Mouse (Mus musculus) MEL (cell line): ENCODE data around the gene Gm3448. TPM values are rescaled to one million over a fixed set of nuclear protein-coding genes. Genes with fewer than 3 reads are reported as not detected.
"Not testable (repeated sequence)": the region's sequence is repeated elsewhere in the genome, so short reads cannot be mapped to it uniquely, and the experiment has no call there.

Experiments
- DNase-seq: peaks from one replicate; pipeline ENCODE4 v3.0.0; 2011; ENCODE audit warnings: low read depth, low spot score
- H3K27ac ChIP-seq: 2 replicates; pipeline ENCODE4 v1.5.1; 2012; ENCODE audit warnings: low read depth, mild to moderate bottlenecking, control low read depth, low read length, moderate library complexity; ENCODE audit not compliant: control insufficient read depth
- H3K27me3 ChIP-seq, 2 experiments: fragments of 150-350 bp in 1 of 2; sonication (generic) in 1 of 2; 2 replicates each; pipeline ENCODE4 v1.6.1; 2012; ENCODE audit warnings: low read length in 2 of 2, mild to moderate bottlenecking in 2 of 2, improper control_type of control experiment in 1 of 2, moderate library complexity in 1 of 2; ENCODE audit not compliant: insufficient read depth in 2 of 2, control insufficient read depth in 1 of 2
- H3K36me3 ChIP-seq, 2 experiments: 2 replicates each; pipeline ENCODE4 v1.6.1; 2012 to 2014; ENCODE audit warnings: low read length in 2 of 2, improper control_type of control experiment in 1 of 2, inconsistent platforms in 1 of 2, mild to moderate bottlenecking in 1 of 2; ENCODE audit not compliant: insufficient read depth in 2 of 2, control insufficient read depth in 1 of 2
- H3K4me1 ChIP-seq, 2 experiments: fragments of 150-350 bp in 1 of 2; sonication (generic) in 1 of 2; 2 replicates each; pipeline ENCODE4 v1.6.1; 2012; ENCODE audit warnings: low read length in 2 of 2, improper control_type of control experiment in 1 of 2, mild to moderate bottlenecking in 1 of 2; ENCODE audit not compliant: insufficient read depth in 2 of 2, control insufficient read depth in 1 of 2
- H3K4me3 ChIP-seq, 2 experiments: fragments of 150-350 bp in 1 of 2; sonication (generic) in 1 of 2; 2 replicates each; pipeline ENCODE4 v1.5.1; 2012; ENCODE audit warnings: low read depth in 2 of 2, low read length in 2 of 2, mild to moderate bottlenecking in 2 of 2, moderate library complexity in 2 of 2, control low read depth in 1 of 2, improper control_type of control experiment in 1 of 2; ENCODE audit not compliant: control insufficient read depth in 1 of 2, insufficient read depth in 1 of 2
- H3K79me2 ChIP-seq: 2 replicates; pipeline ENCODE4 v1.6.1; 2012; ENCODE audit warnings: mild to moderate bottlenecking, low read length, moderate library complexity; ENCODE audit not compliant: control insufficient read depth, poor library complexity, insufficient read depth
- H3K9ac ChIP-seq: 2 replicates; pipeline ENCODE4 v1.6.1; 2012; ENCODE audit warnings: low read depth, mild to moderate bottlenecking, control low read depth, low read length, moderate library complexity; ENCODE audit not compliant: control insufficient read depth, poor library complexity, severe bottlenecking
- H3K9me3 ChIP-seq: fragments of 150-350 bp; sonication (generic); replicated peaks from 2 replicates; pipeline ENCODE4 v1.6.1; 2012; ENCODE audit warnings: mild to moderate bottlenecking, low read length, improper control_type of control experiment, moderate library complexity; ENCODE audit not compliant: insufficient read depth
- CHD2 ChIP-seq: IDR thresholded peaks from 2 replicates; pipeline ENCODE4 v1.6.1; 2011; ENCODE audit warnings: low read length, improper control_type of control experiment
- ETS1 ChIP-seq: IDR thresholded peaks from 2 replicates; pipeline ENCODE4 v1.6.1; 2012; ENCODE audit warnings: low read depth, mild to moderate bottlenecking, inconsistent platforms, low read length, improper control_type of control experiment, moderate library complexity
- GATA1 ChIP-seq: IDR thresholded peaks from 2 replicates; pipeline ENCODE4 v1.6.1; 2011; ENCODE audit warnings: low read depth, low read length, improper control_type of control experiment
- KAT2A ChIP-seq: conservative IDR thresholded peaks from 2 replicates; pipeline ENCODE4 v1.6.1; 2012; ENCODE audit warnings: low read depth, low read length, improper control_type of control experiment, inconsistent platforms
- MAX ChIP-seq: IDR thresholded peaks from 2 replicates; pipeline ENCODE4 v1.6.1; 2011; ENCODE audit warnings: low read length, improper control_type of control experiment
- MEF2A ChIP-seq: IDR thresholded peaks from 2 replicates; pipeline ENCODE4 v1.6.1; 2014; ENCODE audit warnings: low read depth, mild to moderate bottlenecking, inconsistent platforms, low read length, improper control_type of control experiment; ENCODE audit not compliant: poor library complexity, insufficient replicate concordance, severe bottlenecking; ENCODE audit errors: extremely low read depth
- MYB ChIP-seq: IDR thresholded peaks from 2 replicates; pipeline ENCODE4 v1.6.1; 2011; ENCODE audit warnings: mild to moderate bottlenecking, low read depth, low read length, improper control_type of control experiment
- NELFE ChIP-seq: IDR thresholded peaks from 2 replicates; pipeline ENCODE4 v1.6.1; 2011; ENCODE audit warnings: low read depth, low read length, improper control_type of control experiment
- RAD21 ChIP-seq: IDR thresholded peaks from 2 replicates; pipeline ENCODE4 v1.6.1; 2011; ENCODE audit warnings: mild to moderate bottlenecking, low read depth, low read length, improper control_type of control experiment
- RCOR1 ChIP-seq: IDR thresholded peaks from 2 replicates; pipeline ENCODE4 v1.6.1; 2012; ENCODE audit warnings: low read depth, mild to moderate bottlenecking, inconsistent platforms, low read length, improper control_type of control experiment
- TAL1 ChIP-seq: IDR thresholded peaks from 2 replicates; pipeline ENCODE4 v1.6.1; 2012; ENCODE audit warnings: mild to moderate bottlenecking, inconsistent platforms, low read length, moderate library complexity, mixed read lengths
- TCF12 ChIP-seq: IDR thresholded peaks from 2 replicates; pipeline ENCODE4 v1.6.1; 2014; ENCODE audit warnings: low read depth, mild to moderate bottlenecking, inconsistent platforms, low read length, improper control_type of control experiment, moderate library complexity
- UBTF ChIP-seq: IDR thresholded peaks from 2 replicates; pipeline ENCODE4 v1.6.1; 2012; ENCODE audit warnings: low read depth, mild to moderate bottlenecking, inconsistent platforms, low read length, improper control_type of control experiment, moderate library complexity, borderline replicate concordance; ENCODE audit not compliant: insufficient read depth
- USF2 ChIP-seq, 2 experiments: IDR thresholded peaks; 2 replicates each; pipeline ENCODE4 v1.6.1; 2011 to 2012; ENCODE audit warnings: improper control_type of control experiment in 2 of 2, low read length in 2 of 2, borderline replicate concordance in 1 of 2, inconsistent platforms in 1 of 2, low read depth in 1 of 2, mild to moderate bottlenecking in 1 of 2; ENCODE audit not compliant: insufficient read depth in 1 of 2
- ZKSCAN1 ChIP-seq: IDR thresholded peaks from 2 replicates; pipeline ENCODE4 v1.6.1; 2012; ENCODE audit warnings: low read depth, mild to moderate bottlenecking, inconsistent platforms, low read length, improper control_type of control experiment, moderate library complexity
- ZMIZ1 ChIP-seq: IDR thresholded peaks from 2 replicates; pipeline ENCODE4 v1.6.1; 2012; ENCODE audit warnings: low read depth, mild to moderate bottlenecking, inconsistent platforms, low read length, improper control_type of control experiment, moderate library complexity
- polyA plus RNA-seq, 2 experiments: library from polyadenylated mRNA; stranded (reverse) in 1 of 2; unstranded in 1 of 2; fragments of >175 nt in 1 of 2; fragments of >200 nt in 1 of 2; gene quantifications; 2 replicates each; pipeline versions ENCODE4 v1.2.1 to v1.2.4; 2012; ENCODE audit warnings: low replicate concordance in 2 of 2, low read depth in 1 of 2; ENCODE audit not compliant: insufficient read length in 2 of 2, insufficient read depth in 1 of 2, missing spikeins in 1 of 2
- total RNA-seq: library from RNA; depleted of rRNA; stranded (reverse); fragments of 300-350 nt; gene quantifications from 2 replicates; pipeline ENCODE4 v1.2.3, GENCODE M21; 2012

Gm3448 gene
- total and polyA plus RNA-seq, 3 experiments: 1.8 to 8.1 TPM; not detected in 1

GRCm38 (mm10) chr17:15055925-15056324 is 14.6 kb upstream of the Gm3448 start:
- TF ChIP-seq MEF2A: no peak
- no peak for TF ChIP-seq ZKSCAN1
- TF ChIP-seq TCF12: no peak
- TF ChIP-seq RCOR1: no peak
- TF ChIP-seq NELFE: no peak
- TF ChIP-seq UBTF: no peak
- no peak for TF ChIP-seq TAL1
- no peak for TF ChIP-seq KAT2A
- no peak for TF ChIP-seq USF2 (IDR thresholded peaks at IDR 0.05; ENCODE audit: borderline replicate concordance in 1 of 2, insufficient read depth in 1 of 2, low read depth in 1 of 2, low read length in 2 of 2)
- no peak for TF ChIP-seq MAX
- no peak for TF ChIP-seq ETS1
- no peak for TF ChIP-seq RAD21
- no peak for TF ChIP-seq MYB
- no peak for TF ChIP-seq ZMIZ1
- TF ChIP-seq CHD2: no peak
- no peak for TF ChIP-seq GATA1
- Histone ChIP-seq H3K4me3 (no peak overlapping the region), H3K79me2 (no peaks in the 10 kb centered on the region), H3K27me3 (no peaks in the 10 kb centered on the region), H3K27ac (no peak overlapping the region), H3K36me3 (peaks cover 0 to under 1% of the 10 kb centered on the region in 2 experiments; a peak in 1 of 4 replicates), H3K9ac (no peak overlapping the region), H3K9me3 (no peaks in the 10 kb centered on the region), H3K4me1 (no peaks in the 10 kb centered on the region)
- no peak for DNase-seq

- not testable (repeated sequence) for H3K27me3 ChIP-seq, H3K4me1 ChIP-seq
Observed at GRCm38 (mm10) chr17:15053829-15054200, 12.5 kb upstream of the Gm3448 start.

GRCm38 (mm10) chr17:15053183-15053828 is 12.0 kb upstream of the Gm3448 start:
- H3K9ac ChIP-seq, H3K4me3 ChIP-seq, H3K36me3 ChIP-seq, H3K9me3 ChIP-seq, H3K27me3 ChIP-seq, DNase-seq, H3K4me1 ChIP-seq, H3K79me2 ChIP-seq, H3K27ac ChIP-seq: not testable (repeated sequence)

More at GRCm38 (mm10) chr17:15053829-15054200, 12.5 kb upstream of the Gm3448 start:
- H3K79me2 ChIP-seq, H3K27ac ChIP-seq, H3K9me3 ChIP-seq, H3K4me3 ChIP-seq, H3K36me3 ChIP-seq, DNase-seq, H3K9ac ChIP-seq: not testable (repeated sequence)

- not testable (repeated sequence) for H3K4me3 ChIP-seq, H3K9ac ChIP-seq, H3K79me2 ChIP-seq, H3K4me1 ChIP-seq, H3K27ac ChIP-seq, H3K27me3 ChIP-seq, DNase-seq, H3K36me3 ChIP-seq, H3K9me3 ChIP-seq
Observed at GRCm38 (mm10) chr17:15052766-15053165, 11.4 kb upstream of the Gm3448 start.

DNA sequence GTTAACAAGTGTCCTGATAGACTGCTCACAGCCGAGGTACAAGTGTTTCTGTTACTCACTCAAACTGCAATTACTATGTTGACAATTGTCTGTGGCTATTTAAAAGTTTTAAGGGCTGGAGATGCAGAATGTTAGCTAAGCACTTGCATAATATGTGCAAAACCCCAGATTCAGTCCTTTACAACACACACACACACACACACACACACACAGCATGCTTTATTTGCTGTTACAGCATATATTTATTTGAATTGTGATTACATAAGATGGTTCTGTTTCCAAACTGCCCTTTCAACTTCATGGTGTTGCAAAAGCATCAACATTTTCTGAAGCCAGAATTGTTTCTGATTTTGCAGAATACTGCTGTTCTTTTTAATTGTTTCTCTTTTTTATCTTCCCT is 9.0 kb upstream of the Gm3448 start:
- H3K4me1 ChIP-seq: not testable (repeated sequence)

More for the DNA sequence above, 9.0 kb upstream of the Gm3448 start:
- H3K36me3 ChIP-seq, H3K27me3 ChIP-seq, H3K27ac ChIP-seq, DNase-seq, H3K9ac ChIP-seq, H3K79me2 ChIP-seq, H3K4me3 ChIP-seq, H3K9me3 ChIP-seq: not testable (repeated sequence)
